In the genomic region with DNA sequence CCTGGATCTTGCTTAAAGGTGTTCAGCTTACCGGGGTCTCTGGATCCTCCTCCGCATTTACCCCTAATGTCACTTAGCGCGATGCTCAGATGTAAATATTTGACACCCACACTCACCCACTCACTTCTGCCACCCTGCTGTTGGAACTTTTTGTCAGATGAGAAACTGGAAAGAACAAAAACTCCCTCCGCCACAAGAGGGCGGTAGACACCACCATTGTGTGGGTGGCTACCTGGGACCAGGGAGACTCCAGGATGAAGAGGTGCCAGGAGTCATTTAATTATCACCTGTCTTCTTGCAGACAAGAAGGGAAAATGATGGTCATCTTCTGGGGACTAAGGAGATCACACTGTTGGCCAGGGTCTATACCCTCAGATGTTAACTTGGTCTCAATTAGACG, we compare ENCODE assay signal across 9 mouse cellular contexts. TPM values are rescaled to one million over a fixed set of nuclear protein-coding genes. Genes with fewer than 3 reads are reported as not detected.
DNase-seq lines count a peak whose midpoint lies in the region; ATAC-seq and TF ChIP-seq lines count a peak whose summit lies in the region.
"Had no signal": no experiment of that assay in that cellular context is flagged by ENCODE, and none has a peak within 500 bp of the region (broad histone marks: within the 10 kb centered on the region; RNA-seq: fewer than 3 reads in every experiment).

No protein-coding gene starts in this region.

- no peak overlapping the region for H3K9ac ChIP-seq in kidney, embryonic 14.5 days (ENCODE audit: low read depth, low read length)
- no peak overlapping the region for H3K9ac ChIP-seq in limb, embryonic 14.5 days (ENCODE audit: low read depth, low read length, severe bottlenecking)
- H3K9ac ChIP-seq: heart, embryonic 13.5 days had no signal

- H3K4me2 ChIP-seq in kidney, embryonic 14.5 days (replicated peaks; ENCODE audit: low read depth, low read length) = no peak overlapping the region
- H3K4me2 ChIP-seq in limb, embryonic 14.5 days (replicated peaks; ENCODE audit: low read depth, low read length, severe bottlenecking) = no peak overlapping the region
- H3K4me2 ChIP-seq: heart, embryonic 13.5 days had no signal

- no peak overlapping the region for H3K27ac ChIP-seq in kidney, embryonic 14.5 days (ENCODE audit: low read depth, low read length)
- no peak overlapping the region for H3K27ac ChIP-seq in limb, embryonic 14.5 days (replicated peaks; ENCODE audit: low read depth, low read length)
- H3K27ac ChIP-seq: heart, embryonic 13.5 days had no signal

- H3K27me3 ChIP-seq in kidney, embryonic 14.5 days (ENCODE audit: control insufficient read depth, insufficient read depth, low read length) = no peaks in the 10 kb centered on the region
- H3K27me3 ChIP-seq in limb, embryonic 14.5 days (ENCODE audit: control insufficient read depth, insufficient read depth, low read length) = no peaks in the 10 kb centered on the region
- H3K27me3 ChIP-seq: heart, embryonic 13.5 days had no signal

- peak; percentile 79 for DNase-seq in kidney, adult 18-20 months
- DNase-seq in R1 (ENCODE audit: low read depth, low spot score) = peak; percentile 73
- DNase-seq in cerebellum, postnatal 10 days = peak; percentile 80 to 86
- DNase-seq in kidney, adult 8-10 months = peak; percentile 37 to 81
- DNase-seq in limb, embryonic 14.5 days (ENCODE audit: low spot score) = peak; percentile 22
- DNase-seq in right cerebral cortex, postnatal 10 days (ENCODE audit: low spot score in 2 of 2) = peak; percentile 50 to 65
- peak; percentile 34 to 76 for DNase-seq in urinary bladder, postnatal 4 days (ENCODE audit: low spot score in 2 of 2)

- WGBS in kidney, embryonic 14.5 days = 19% methylated on average over 7 of the region's 7 CpGs
- 14% methylated on average over 7 of the region's 7 CpGs for WGBS in limb, embryonic 14.5 days

- 0 out of 2 replicates have a peak, but pooled peaks cover 6% of the 10 kb centered on the region for H3K4me1 ChIP-seq in kidney, embryonic 14.5 days (ENCODE audit: control insufficient read depth, insufficient read depth, low read length)
- H3K4me1 ChIP-seq in limb, embryonic 14.5 days (ENCODE audit: control insufficient read depth, insufficient read depth, low read length) = no peaks in the 10 kb centered on the region

- no peak; the same call in 1 of the 2 replicates for ATAC-seq in kidney, embryonic 14.5 days (ENCODE audit: low FRiP score, low TSS enrichment)
- ATAC-seq in limb, embryonic 14.5 days (ENCODE audit: low FRiP score, low read depth) = no peak

- H3K4me3 ChIP-seq in kidney, embryonic 14.5 days (ENCODE audit: low read length) = no peak overlapping the region
- no peak overlapping the region for H3K4me3 ChIP-seq in limb, embryonic 14.5 days (replicated peaks; ENCODE audit: low read length)
- H3K4me3 ChIP-seq: heart, embryonic 13.5 days had no signal

- no peaks in the 10 kb centered on the region for H3K9me3 ChIP-seq in kidney, embryonic 14.5 days (ENCODE audit: control insufficient read depth, low read length)
- H3K9me3 ChIP-seq in limb, embryonic 14.5 days (ENCODE audit: control insufficient read depth, low read length) = no peaks in the 10 kb centered on the region
- H3K9me3 ChIP-seq: heart, embryonic 13.5 days had no signal

- no peak for TF ChIP-seq POLR2A in limb, embryonic 14.5 days (IDR thresholded peaks at IDR 0.05; ENCODE audit: borderline replicate concordance, extremely low read depth, insufficient read depth, insufficient read length)

- no peaks in the 10 kb centered on the region for H3K36me3 ChIP-seq in kidney, embryonic 14.5 days (ENCODE audit: control insufficient read depth, insufficient read depth, low read length)
- H3K36me3 ChIP-seq in limb, embryonic 14.5 days (ENCODE audit: control insufficient read depth, insufficient read depth, low read length) = no peaks in the 10 kb centered on the region
- H3K36me3 ChIP-seq: heart, embryonic 13.5 days had no signal

RNA-seq across cellular contexts. Expression of a gene that starts 30.3 kb away (rescaled TPM):
- polyA plus RNA-seq in kidney, embryonic 14.5 days (2014; fragmentation: Nextera tagmentation; extraction: Ambion mirVana) = not detected in 2 replicates
- not detected in 2 replicates for polyA plus RNA-seq in limb, embryonic 14.5 days (2012; rRNA removed)
- polyA plus RNA-seq in limb, embryonic 14.5 days (2014; fragmentation: Nextera tagmentation; extraction: Ambion mirVana) = not detected in 2 replicates
- polyA plus RNA-seq: heart, embryonic 13.5 days had no signal

RNA-seq across cellular contexts. Expression of a gene that starts 52.2 kb away (rescaled TPM):
- polyA plus RNA-seq in kidney, embryonic 14.5 days (2014; fragmentation: Nextera tagmentation; extraction: Ambion mirVana) = 0.13 and 0.39 TPM in 2 replicates
- polyA plus RNA-seq in limb, embryonic 14.5 days (2012; rRNA removed) = 0.79 and 0.80 TPM in 2 replicates
- polyA plus RNA-seq in limb, embryonic 14.5 days (2014; fragmentation: Nextera tagmentation; extraction: Ambion mirVana) = 0.08 and 0.19 TPM in 2 replicates

RNA-seq across cellular contexts. Expression of a gene that starts 52.3 kb away (rescaled TPM):
- polyA plus RNA-seq in kidney, embryonic 14.5 days (2014; fragmentation: Nextera tagmentation; extraction: Ambion mirVana) = 398 and 419 TPM in 2 replicates
- 223 and 296 TPM in 2 replicates for polyA plus RNA-seq in limb, embryonic 14.5 days (2012; rRNA removed)
- 415 and 416 TPM in 2 replicates for polyA plus RNA-seq in limb, embryonic 14.5 days (2014; fragmentation: Nextera tagmentation; extraction: Ambion mirVana)

Comparison
In these comparisons a context has a peak if more than half of its experiments do, and no peak if none do; other contexts are left out.
1. DNase-seq: peak in every context shown above with its lines; median percentile 83 in cerebellum, postnatal 10 days; 79 in kidney, adult 18-20 months; 73 in R1; 59 in kidney, adult 8-10 months; 58 in right cerebral cortex, postnatal 10 days; 55 in urinary bladder, postnatal 4 days; 22 in limb, embryonic 14.5 days.